Mouse (Mus musculus) thymus, postnatal 36 days (tissue): ENCODE data around the gene Gpbp1l1.

ENCODE experiments used
- DNase-seq, 2 experiments: peaks; one replicate each; pipeline ENCODE4 v3.0.0; 2022; ENCODE audit warnings: mixed read lengths in 2 of 2

Gpbp1l1 gene

DNA sequence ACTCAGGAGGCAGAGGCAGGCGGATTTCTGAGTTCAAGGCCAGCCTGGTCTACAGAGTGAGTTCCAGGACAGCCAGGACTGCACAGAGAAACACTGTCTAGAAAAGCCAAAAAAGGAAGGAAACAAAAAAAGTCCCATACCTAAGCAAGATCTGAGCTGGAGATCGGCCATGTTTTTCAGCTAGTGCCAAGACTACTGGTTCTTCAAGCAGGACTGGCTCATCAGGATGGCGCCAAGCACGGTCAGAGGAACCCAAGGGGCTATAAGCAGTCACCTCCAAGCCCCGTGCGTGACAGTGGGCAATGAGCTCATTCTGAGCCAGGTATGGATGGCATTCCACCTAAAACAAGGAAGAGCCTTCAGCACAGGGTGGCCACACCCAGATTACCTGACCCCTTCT is 81.4 kb downstream of the Gpbp1l1 start:
- no peak for DNase-seq

- no peak for DNase-seq
Observed at GRCm38 (mm10) chr4:116642071-116642470, 84.6 kb downstream of the Gpbp1l1 start.
